Mouse (Mus musculus) liver, embryonic 14.5 days (tissue): Measurements from ENCODE around the gene Palmd.

ENCODE experiments used
- CTCF ChIP-seq: IDR thresholded peaks from 2 replicates; pipeline ENCODE4 v1.5.1; 2016; ENCODE audit warnings: antibody characterized with exemption, low read depth, control low read depth
- EP300 ChIP-seq: IDR thresholded peaks from 2 replicates; pipeline ENCODE4 v1.6.1; 2016; ENCODE audit warnings: antibody characterized with exemption, low read depth

DNA sequence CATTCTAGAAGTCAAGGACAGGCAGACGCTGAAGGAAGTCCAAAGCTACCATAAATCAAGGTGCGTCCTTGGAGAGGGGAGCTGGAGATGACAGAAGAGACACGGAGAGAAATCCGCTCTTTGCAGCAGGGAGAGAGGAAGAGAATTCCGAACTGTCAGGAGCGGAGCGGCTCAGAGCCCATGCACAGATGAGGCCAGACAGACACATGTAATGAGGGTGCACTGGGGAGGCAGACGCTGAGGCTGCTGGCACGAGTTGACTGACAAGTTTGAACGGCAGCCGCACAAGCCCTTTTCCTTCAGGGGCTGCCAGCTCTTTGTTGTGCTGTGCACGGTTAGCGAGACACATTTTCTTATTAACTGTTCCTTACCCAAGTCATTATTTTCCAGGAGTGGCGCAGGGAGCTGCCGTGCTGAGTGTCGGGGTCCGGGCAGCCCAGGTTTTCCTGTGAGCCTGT is at the start of gene Palmd:
- TF ChIP-seq CTCF (no peak), EP300 (no peak)
